Mouse (Mus musculus): Measurements from ENCODE around the gene Cks2. TPM values are rescaled to one million over a fixed set of nuclear protein-coding genes. Genes with fewer than 3 reads are reported as not detected.
A peak's percentile ranks its signal among the peaks of the same experiment; 100 is the strongest.
"Not testable (repeated sequence)": the region's sequence is repeated elsewhere in the genome, so short reads cannot be mapped to it uniquely, and the experiment has no call there.

Gene Cks2
- 1 to 10 TPM; 6.4 to 7.7 TPM for total RNA-seq (2021)
- long read RNA-seq, transcript Cks2-201 (3 exons, 692 nt), result major isoform, 5 of 6 reads
- long read RNA-seq, partial matches to known transcripts, result 0 of 6 reads
- long read RNA-seq, other reads (novel, unspliced or antisense), result 1 of 6 reads

DNA sequence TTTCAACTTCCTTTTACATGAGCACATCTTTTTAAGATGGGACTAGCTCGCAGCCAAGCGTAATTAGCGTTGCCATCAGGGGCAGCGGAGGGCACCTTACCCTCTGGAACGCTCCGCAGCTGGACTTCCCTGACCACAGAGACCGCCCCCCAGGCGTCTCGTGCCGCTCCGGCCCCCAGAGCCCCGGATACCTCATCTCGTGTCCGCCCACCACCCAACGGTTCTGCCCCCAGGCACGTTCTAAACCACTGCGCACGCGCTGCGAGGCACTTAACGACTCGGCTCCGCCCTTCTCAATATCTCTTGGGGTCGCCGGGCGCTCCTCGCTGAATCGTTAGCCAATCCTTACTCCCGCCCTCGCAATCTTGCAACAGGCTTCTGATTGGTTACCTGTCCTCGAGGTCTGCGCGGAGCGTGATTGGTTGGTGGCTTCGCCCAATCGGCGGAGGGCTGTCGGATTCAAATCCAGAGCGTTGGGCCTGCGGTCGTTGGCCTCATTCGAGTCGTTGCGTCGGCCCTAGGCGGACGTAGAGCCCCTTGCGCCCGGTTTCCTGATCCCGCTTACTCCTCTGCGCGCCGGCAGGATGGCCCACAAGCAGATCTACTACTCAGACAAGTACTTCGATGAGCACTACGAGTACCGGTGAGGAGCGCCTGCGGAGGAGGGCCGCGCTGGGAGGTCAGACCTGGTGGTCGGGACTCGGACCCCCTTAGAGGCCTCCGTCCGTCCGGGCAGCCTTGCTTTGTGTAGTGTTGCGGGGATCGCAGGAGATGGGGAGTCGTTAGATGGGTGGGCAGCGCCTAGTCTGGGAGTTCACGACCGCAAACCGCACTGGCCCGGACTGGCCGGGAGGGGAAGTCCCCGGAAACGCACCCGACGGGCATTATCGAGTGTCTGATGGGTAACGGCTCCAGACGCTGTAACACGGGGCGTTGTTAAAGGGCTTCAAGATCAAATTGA is at the start of gene Cks2:
TSS of gene Cks2 (plus strand) at position 404 of the 961 bp plus-strand sequence.
- DNase-seq (ENCODE audit: low spot score in 2 of 2), result peak; percentile 95 to 96

DNA sequence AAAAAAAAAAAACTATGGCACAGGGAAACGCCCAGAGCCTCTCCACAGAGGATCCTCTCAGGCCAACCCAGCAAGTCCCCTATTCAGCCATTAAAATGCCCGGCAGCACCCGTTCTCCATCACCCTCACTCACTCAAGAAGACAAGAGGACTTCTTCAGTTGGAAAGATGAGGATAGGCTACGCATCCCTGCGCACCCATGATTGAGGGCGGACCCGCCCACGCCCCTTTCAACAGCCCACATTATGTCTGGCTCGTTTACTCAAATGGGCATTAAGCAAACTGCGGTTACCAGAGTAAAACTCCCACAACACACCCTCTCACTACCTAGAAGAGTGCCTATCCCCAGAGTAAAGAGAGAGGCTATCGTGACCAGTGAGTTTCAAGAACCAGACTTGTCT is 49.6 kb upstream of the Cks2 start:
- no peak for DNase-seq (ENCODE audit: low spot score in 2 of 2)

DNA sequence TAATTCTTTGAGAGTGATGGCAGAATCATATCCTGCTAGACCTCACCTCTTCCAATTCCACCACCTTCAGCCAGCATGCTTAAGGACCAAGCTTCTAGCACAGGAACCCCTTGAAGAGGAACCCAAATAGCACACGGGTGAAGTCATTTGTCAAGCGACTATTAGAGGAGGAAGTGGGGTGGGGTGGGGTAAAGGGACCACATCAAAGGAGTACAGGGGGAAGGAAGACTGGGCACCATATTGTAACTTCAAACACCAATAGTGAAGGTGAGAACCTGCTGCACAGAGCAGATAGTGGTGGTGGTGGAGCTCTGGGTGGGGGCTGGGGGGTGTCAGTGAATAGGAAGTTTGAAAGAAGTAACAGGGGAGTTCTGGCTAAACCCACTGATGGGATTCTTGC is 47.0 kb upstream of the Cks2 start:
- DNase-seq (ENCODE audit: low spot score in 2 of 2), result no peak

DNA sequence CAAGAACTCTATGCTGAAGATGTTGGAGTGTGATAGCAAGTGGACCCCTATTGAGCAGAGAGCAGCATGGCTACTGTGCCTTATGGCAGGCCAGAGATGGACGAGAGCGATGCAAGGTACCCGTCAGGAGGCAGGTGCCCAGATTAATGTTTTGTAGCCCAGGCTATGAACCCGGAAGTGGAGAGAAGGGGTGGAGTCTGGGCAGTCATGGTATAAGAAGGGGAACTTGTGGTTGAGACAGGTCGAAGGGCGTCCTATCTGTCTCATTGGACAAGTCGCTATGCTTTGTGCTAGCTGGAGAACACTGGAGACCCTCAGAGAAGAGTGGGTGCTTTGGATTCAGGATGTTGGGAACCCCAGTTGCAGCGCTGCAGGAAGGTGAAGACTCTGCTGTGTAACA is 44.9 kb upstream of the Cks2 start:
- DNase-seq (ENCODE audit: low spot score in 2 of 2), result no peak

DNA sequence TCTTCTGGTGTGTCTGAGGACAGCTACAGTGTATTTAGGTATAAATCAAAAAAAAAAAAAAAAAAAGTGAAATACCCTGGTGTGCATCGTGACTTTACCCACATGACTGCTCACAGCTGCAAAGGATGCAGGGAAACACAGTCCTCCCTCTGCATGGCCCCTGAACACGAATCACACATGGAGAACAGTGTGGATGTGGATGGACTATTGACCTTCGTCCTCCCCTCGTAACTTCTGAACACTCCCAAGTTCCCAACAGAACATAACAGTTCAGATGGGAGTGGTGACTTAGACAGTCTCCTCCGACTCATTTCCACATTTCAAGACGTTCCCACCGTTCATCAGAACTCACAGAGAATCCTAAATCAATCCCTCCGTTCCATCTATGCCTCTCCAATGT is 42.3 kb upstream of the Cks2 start:
- no peak for DNase-seq (ENCODE audit: low spot score in 2 of 2)

DNA sequence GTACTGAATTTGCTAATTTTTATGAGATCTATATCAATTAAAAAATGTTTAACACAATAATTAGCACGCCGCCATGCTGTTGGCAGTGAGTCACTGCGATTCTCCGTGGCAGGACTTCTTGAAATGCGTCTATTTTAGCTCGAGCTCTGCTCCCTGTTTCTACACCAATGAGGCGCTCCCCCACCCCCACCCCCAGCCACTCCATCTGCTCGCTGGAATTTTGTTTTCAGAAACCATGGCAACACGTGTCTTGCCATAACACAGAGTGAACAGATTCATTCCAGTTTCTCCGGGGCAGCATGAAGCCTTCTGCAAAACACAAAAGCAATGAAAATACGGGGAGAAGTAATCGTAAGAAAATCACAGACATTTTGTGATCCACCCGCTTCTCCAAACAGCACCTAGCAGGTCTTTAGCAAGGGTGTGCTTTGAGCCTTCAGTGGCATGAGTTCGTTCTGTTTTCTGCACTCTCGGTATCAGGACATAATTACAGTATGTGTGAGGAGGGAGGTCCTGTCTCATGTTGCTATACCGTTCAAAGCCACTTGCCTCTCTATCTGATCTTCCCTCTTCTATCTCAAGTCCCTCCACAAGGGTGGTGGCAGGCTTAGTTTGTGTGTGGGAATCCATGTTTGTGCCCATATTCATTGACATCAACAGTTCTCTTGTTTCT is 41.7 kb upstream of the Cks2 start:
- DNase-seq (ENCODE audit: low spot score in 2 of 2), result peak; percentile 34 to 49

DNA sequence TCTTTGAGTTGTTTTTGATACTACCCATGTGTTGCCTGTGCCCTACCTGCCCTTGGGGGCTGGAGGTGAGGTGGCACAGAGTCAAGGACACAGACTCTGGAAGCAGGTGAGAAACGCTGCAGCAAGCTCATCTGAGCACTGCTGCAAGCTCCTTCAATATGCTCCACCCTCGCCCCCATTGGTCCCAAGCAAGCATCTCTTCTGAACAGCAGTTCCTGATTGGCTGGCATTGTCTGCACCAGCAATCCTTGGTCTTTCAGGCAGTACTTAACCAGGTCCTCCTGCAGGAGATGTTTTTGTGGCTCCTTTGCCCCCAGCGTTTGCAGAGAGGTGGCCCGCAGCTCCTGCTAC is 41.2 kb upstream of the Cks2 start:
- peak; percentile 22 to 51 for DNase-seq (ENCODE audit: low spot score in 2 of 2)

DNA sequence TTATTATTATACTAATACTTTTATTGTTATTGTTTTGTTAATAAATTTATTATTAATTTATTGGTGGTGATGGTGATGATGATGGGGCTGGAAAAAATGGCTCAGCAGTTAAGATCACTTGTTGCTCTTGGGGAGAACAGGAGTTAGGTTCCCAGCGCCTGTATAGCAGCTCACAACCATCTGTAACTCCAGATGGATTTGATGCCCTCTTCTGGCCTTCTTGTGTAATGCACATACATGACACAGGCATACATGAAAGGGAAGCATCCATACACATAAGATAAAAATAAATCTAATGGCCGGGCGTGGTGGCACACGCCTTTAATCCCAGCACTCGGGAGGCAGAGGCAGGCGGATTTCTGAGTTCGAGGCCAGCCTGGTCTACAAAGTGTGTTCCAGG is 35.8 kb upstream of the Cks2 start:
- DNase-seq (ENCODE audit: low spot score in 2 of 2), result no peak

DNA sequence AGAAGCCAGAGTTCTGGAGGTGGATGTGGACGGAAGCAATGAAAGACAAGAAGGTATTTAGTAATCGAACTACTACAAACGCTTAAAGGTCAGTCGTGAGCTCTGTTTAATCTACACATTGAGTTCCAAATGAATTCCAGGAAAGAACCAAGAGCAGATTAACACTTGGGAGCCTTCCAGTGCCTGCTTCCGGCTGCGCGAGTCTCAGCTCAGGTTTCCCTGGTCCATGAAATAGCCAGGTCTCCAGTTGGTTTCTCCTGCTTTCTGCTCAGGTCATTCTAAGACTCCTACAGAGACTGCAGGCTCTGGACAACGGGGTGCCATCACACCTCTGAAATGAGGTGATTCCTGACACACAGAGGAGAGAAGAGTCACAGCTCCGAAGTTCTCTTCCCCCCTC is 34.0 kb upstream of the Cks2 start:
- no peak for DNase-seq (ENCODE audit: low spot score in 2 of 2)

DNA sequence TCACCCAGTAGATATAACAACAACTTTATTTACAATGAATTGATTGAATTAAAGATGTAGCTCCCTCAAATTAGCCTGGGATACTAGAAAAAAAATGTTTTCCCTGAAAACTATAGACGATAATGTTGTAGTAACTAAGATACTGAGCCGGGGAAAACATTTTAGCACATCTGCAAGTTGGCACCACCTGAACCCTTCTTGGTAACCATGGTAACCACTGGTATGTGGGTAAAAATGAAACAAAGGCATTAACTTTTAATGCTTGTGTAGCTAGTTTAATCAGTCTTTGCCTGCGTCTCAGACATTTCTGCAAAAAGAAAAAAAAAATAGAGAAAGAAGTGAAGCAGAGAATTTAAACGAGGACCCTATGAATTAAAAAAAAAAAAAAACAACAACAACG is 33.5 kb upstream of the Cks2 start:
- no peak for DNase-seq (ENCODE audit: low spot score in 2 of 2)

DNA sequence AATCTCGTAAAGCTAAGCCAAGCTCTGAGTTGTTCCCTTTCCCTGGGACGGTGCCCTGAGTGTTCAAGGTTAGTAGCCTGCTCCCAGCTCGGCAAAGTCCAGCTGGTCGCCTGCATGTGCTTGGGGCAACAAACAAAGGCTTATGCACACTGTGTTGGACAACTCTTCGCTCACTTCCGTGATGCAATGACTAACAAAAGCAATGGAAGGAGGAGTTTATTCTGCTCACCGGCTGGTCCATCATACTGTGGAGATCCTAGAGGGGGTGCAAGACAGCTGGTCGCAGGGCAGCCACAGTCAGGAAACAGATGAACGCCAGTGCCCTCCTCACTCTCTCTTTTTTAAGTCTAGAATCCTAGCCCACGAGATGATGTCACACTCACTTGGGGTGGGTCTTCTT is 29.2 kb upstream of the Cks2 start:
- no peak for DNase-seq (ENCODE audit: low spot score in 2 of 2)

DNA sequence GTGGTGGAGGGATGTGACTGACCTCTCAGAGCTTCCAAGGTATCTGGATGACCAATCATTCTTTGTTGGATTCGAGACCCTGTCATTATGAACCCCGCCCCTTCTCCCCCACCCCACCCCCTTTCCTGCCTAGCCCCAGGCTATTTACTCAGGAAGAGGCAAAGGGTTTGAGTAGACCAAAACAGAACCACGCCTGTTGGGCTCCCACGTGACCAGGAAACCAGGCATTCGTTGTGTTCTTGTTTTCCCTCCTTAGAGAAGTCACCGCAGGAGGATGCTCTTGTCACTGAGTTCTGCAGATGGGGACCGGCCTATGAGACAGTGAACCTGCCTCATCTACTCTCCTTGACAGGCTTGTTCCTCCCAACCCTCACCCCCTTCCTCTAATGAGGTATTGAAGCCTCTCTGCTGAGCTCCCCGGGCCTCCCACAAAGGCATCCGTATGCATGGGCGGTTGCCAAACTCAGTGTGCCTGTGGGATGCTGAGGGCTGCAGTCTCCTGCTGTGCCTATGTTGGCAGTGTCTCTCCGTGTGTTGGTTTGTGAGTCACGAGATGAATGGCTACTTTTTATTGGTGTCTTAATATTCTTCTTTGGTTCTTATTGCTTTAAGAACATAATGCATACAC is 28.5 kb upstream of the Cks2 start:
- peak; percentile 71 to 74 for DNase-seq (ENCODE audit: low spot score in 2 of 2)

DNA sequence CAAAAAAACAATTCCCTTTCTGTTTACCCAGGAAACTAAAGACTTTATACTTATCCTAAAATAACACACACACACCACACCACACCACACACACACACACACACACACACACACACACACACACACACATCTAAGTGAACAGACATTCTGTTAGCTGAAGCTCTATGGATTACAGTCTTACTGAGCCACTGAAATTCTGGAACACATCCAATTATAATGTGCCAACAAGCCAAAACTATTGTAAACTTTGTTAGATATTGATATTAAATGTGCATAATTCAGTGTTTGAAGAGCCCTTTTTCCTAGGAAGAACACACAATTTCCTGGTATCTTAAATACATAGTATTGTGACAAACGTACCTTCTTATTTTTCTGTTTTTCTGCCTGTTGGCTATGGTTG is 27.7 kb upstream of the Cks2 start:
- no peak for DNase-seq (ENCODE audit: low spot score in 2 of 2)

DNA sequence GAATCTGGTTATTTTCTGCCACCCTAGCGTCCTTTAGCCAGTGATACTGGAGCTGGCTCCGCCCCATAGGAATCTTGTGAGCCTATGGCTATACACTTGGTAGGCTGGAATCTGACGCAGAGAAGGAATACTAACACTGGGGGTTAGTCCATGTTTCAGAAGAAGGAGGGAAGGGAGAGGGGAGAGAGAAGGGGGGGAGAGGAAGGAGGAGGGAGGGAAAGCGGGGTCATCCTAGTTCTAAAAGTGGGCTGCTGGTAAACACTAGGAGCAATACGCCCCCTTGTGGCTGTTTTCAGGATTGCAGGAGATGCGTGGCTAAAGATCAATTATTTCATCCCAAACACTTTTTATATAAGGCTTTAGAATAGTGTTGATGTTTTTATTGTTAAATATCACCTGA is 27.2 kb upstream of the Cks2 start:
- DNase-seq (ENCODE audit: low spot score in 2 of 2), result peak; percentile 81 to 86

DNA sequence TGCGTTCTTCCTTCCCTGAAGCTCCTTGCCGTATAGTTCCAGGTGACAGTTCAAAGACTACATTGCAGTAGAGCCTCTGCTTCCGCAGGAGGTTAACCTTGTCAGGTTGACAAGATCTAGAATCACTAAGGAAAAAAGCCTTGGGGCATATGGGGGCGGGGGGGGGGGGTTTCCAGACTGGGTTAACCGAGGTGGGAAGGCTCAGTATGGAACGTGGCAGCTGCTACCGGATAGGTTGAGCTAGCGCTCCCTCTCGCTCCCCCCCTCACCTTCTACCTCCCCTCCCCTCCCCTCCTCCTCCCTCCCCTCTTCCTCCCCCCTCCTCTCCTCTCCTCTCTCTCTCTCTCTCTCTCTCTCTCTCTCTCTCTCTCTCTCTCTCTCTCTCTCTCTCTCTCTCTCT is 26.4 kb upstream of the Cks2 start:
- DNase-seq (ENCODE audit: low spot score in 2 of 2), result no peak

DNA sequence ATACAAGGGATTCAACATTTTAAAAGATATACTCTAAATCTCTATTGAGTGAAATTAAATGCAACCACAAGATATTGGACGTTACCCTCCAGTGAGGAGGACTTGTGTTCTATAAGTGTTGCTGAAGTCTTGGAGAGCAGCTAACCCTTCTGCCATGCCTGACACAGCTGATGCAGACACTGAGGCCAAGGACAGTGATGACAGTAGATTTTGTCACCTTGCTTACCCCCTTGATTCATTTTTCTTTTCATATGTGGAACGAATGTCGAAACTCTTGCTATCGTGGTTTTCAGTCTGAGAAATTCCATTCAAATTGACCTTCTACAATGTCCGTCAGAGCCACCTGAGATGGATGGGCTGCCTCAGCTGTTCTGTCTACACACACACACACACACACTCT is 22.4 kb upstream of the Cks2 start:
- DNase-seq (ENCODE audit: low spot score in 2 of 2), result no peak

DNA sequence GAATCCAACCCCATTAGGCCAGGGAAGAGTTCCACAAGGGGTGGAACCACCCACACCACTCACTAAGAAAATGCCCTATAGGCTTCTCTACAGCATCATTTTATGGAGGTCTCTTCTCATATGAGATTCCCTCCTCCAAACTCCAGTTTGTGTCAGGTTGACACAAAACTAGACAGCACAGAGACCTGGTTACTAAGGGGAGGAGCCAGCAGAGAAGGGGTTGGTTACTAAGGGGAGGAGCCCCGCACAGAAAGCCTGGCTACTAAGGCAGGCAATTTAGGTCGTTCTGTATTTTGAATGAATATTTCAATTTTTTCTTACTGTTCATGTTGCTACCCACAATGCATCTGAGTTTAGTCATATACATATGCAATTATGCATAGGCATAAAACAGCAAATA is 21.4 kb upstream of the Cks2 start:
- DNase-seq (ENCODE audit: low spot score in 2 of 2), result no peak

DNA sequence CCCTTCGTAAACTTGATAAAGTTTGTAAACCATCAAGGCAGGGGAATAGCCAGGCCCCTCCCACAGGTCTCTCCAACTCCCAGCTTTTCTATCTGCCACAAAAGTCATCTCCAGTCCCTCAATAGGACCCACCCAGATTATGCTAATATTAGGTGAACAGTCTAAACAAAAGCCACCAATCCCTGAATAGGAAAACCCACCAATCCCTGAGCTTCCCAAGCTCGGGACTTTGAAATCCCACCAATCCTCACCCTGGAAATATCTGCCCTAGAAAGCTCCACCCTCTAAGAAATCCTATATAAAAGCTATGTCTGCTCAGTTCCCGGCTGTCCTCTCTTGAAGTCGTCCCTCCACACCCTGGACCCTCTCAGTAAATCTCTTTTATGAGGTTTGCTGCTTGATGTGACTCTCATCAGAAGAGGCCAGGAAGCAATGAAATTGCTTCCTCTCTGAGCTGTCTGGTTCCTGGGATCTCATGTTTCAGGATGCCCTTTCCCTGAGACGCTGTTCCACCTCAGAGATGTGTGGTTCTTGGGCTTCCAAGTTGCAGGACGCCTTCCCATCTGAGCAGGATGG is 16.7 kb upstream of the Cks2 start:
- DNase-seq (ENCODE audit: low spot score in 2 of 2), result no peak

DNA sequence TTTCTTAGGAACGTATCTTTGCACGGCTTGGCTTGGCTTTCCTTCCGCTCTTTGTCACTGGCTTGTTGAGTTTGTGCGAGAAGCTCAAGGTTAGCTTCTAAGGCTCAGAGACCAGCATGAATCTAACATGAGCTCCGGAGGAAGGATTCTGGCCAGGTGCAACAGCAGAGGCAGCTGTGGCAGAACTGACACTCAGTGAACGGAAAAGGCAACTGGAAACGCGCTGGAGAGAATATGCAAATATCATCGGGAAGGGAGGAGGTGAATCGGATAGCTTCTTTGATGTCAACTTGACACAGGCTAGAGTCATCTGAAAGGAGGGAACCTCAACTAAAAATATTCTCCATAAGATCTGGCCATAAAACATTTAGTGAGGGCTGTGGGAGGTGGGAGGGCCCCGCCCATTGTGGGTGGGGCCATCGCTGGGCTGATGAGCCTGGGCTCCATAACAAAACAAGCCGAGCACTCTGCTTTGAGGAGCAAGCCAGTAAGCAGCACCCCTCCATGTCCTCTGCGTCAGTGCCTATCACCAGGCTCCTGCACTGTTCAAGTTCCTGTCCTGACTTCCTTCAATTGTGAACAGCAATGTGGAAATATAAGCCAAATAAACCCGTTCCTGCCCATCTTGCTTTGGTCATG is 13.6 kb upstream of the Cks2 start:
- no peak for DNase-seq (ENCODE audit: low spot score in 2 of 2)

DNA sequence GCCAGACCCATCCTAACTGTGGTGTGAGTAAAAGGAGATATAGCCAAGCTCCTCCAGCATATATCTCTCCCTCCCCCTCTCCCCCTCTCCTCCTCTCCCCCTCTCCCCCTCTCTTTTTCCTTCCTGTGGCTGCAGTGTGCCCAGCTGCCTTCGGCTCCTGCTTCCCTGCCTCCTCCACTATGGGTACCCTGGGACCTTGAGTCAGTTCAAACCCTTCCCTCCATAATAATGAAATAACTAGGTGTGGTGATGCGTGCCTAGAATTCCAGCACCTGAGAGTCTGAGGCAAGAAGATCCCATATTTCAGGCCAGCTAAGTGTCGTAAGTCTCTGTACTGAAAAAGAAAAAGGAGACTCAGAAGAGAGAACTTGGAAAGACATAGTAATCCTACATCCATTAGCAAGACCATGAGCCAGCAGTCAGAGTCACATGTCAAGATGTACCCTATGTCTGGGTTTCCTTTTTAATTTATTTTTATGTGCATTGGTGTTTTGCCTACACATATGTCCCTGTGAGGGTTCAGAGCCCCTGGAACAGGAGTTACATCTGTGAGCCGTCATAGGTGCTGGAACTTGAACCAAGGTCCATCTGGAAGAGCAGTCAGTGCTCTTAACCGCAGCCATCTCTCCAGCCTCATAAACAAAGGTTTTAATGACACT is 12.3 kb upstream of the Cks2 start:
- DNase-seq (ENCODE audit: low spot score in 2 of 2), result no peak

DNA sequence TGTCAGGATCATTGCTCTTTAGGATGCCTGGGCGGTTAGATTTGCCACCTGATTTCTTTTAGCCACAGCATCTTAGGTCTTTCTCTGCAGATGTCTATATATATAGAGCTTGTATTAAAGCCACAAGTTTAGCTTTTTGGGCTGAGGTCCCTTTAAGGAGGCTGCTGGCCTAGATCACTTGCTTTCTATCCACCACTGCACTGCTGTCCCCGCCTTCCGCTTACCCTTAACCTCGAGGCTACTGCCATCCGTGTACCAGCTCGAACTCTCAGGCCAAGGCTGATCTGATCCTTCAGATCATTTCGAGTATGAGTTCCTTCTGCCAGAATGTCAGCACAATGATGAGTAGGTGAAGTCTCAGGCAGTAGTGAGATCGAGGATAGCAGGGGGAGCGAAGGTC is 9.6 kb upstream of the Cks2 start:
- not testable (repeated sequence) for DNase-seq (ENCODE audit: low spot score in 2 of 2)
